7 mouse cellular contexts compared by ENCODE assay signal in genomic region chr7:67443001-67443555, GRCm38 (mm10).
A peak's percentile ranks its signal among the peaks of the same experiment; 100 is the strongest.
DNase-seq lines count a peak whose midpoint lies in the region; ATAC-seq lines count a peak whose summit lies in the region.

No protein-coding gene starts in this region.

- 20% methylated on average over 12 of the region's 12 CpGs for WGBS in neural tube, embryonic 15.5 days

- peak overlapping the region; percentile 17 for H3K4me3 ChIP-seq in megakaryocyte, embryonic 14.5 days (replicated peaks)
- no peak overlapping the region for H3K4me3 ChIP-seq in neural tube, embryonic 15.5 days (replicated peaks)

- H3K36me3 ChIP-seq in megakaryocyte, embryonic 14.5 days (replicated peaks; ENCODE audit: low read length): no peaks in the 10 kb centered on the region
- H3K36me3 ChIP-seq in neural tube, embryonic 15.5 days: no peaks in the 10 kb centered on the region

- peak overlapping the region; percentile 32 for H3K4me2 ChIP-seq in neural tube, embryonic 15.5 days

- peak overlapping the region; percentile 79 for H3K27ac ChIP-seq in neural tube, embryonic 15.5 days (replicated peaks)

- peaks cover 5% of the 10 kb centered on the region; the same call in 1 of the 2 replicates for H3K9me3 ChIP-seq in megakaryocyte, embryonic 14.5 days
- no peaks in the 10 kb centered on the region for H3K9me3 ChIP-seq in neural tube, embryonic 15.5 days (replicated peaks)

- H3K4me1 ChIP-seq in megakaryocyte, embryonic 14.5 days: peaks cover 46% of the 10 kb centered on the region
- peaks cover 41% of the 10 kb centered on the region for H3K4me1 ChIP-seq in neural tube, embryonic 15.5 days

- H3K9ac ChIP-seq in neural tube, embryonic 15.5 days (replicated peaks): no peak overlapping the region

- peaks cover 37% of the 10 kb centered on the region for H3K27me3 ChIP-seq in megakaryocyte, embryonic 14.5 days (replicated peaks)
- no peaks in the 10 kb centered on the region for H3K27me3 ChIP-seq in neural tube, embryonic 15.5 days (replicated peaks)

- ATAC-seq in megakaryocyte, adult 5-6 weeks (ENCODE audit: poor library complexity, severe bottlenecking): no peak
- peak; percentile 46; the same call in 1 of the 2 replicates for ATAC-seq in neural tube, embryonic 15.5 days (ENCODE audit: low FRiP score)

- DNase-seq in cerebellum, postnatal 14 days: peak; percentile 40 to 42
- peak; percentile 56 to 67 for DNase-seq in frontal cortex, adult 2 months (ENCODE audit: extremely low spot score in 1 of 2, low spot score in 1 of 2)
- peak; percentile 55 to 67 for DNase-seq in left cerebral cortex, adult 9 months (ENCODE audit: low spot score in 2 of 2)
- no peak for DNase-seq in spleen, adult 18-20 months

Comparison
In these comparisons a context has a peak if more than half of its experiments do, and no peak if none do; other contexts are left out.
1. DNase-seq: peak in cerebellum, postnatal 14 days (2 of 2), frontal cortex, adult 2 months (2 of 2) and left cerebral cortex, adult 9 months (2 of 2); none in spleen, adult 18-20 months (0 of 2).